Mouse (Mus musculus) kidney, postnatal 4 days (tissue): ENCODE results near the gene Nckap1.
A peak's percentile ranks its signal among the peaks of the same experiment; 100 is the strongest.

Experiments used
- DNase-seq, 2 experiments: peaks; one replicate each; pipeline ENCODE4 v3.0.0; 2021; ENCODE audit warnings: mixed read lengths in 2 of 2

The Nckap1 gene

GRCm38 (mm10) chr2:80581043-80581711, at the start of gene Nckap1:
Nckap1 (minus strand) TSS chr2:80581380.
- DNase-seq = peak; percentile 92 to 95

GRCm38 (mm10) chr2:80624523-80624922, 43.3 kb upstream of the Nckap1 start:
- DNase-seq = no peak

- DNase-seq = no peak
Measured at GRCm38 (mm10) chr2:80621921-80622320, 40.7 kb upstream of the Nckap1 start.

GRCm38 (mm10) chr2:80618991-80619390, 37.8 kb upstream of the Nckap1 start:
- no peak for DNase-seq

- peak; percentile 96 for DNase-seq
Measured at GRCm38 (mm10) chr2:80616854-80617737, 35.9 kb upstream of the Nckap1 start, which contains the start of the genes Dusp19 and Nup35. Dusp19 (plus strand) TSS chr2:80617045. Nup35 (plus strand) TSS chr2:80617236.

GRCm38 (mm10) chr2:80612796-80613195, 31.6 kb upstream of the Nckap1 start:
- DNase-seq = no peak

GRCm38 (mm10) chr2:80612286-80612685, 31.1 kb upstream of the Nckap1 start:
- no peak for DNase-seq

- no peak for DNase-seq
Measured at GRCm38 (mm10) chr2:80603771-80604426, 22.7 kb upstream of the Nckap1 start.

- no peak for DNase-seq
Measured at GRCm38 (mm10) chr2:80602756-80603155, 21.6 kb upstream of the Nckap1 start.

- no peak for DNase-seq
Measured at GRCm38 (mm10) chr2:80600611-80601010, 19.4 kb upstream of the Nckap1 start.

- DNase-seq = no peak
Measured at GRCm38 (mm10) chr2:80599850-80600249, 18.7 kb upstream of the Nckap1 start.

GRCm38 (mm10) chr2:80596960-80597359, 15.8 kb upstream of the Nckap1 start:
- DNase-seq = no peak

GRCm38 (mm10) chr2:80594215-80594918, 13.2 kb upstream of the Nckap1 start:
- no peak for DNase-seq

GRCm38 (mm10) chr2:80582356-80582755, 1.2 kb upstream of the Nckap1 start:
- DNase-seq = no peak

- no peak for DNase-seq
Measured at GRCm38 (mm10) chr2:80580311-80580961, 744 bp downstream of the Nckap1 start.

GRCm38 (mm10) chr2:80579253-80579891, 1.8 kb downstream of the Nckap1 start:
- no peak for DNase-seq

- no peak for DNase-seq
Measured at GRCm38 (mm10) chr2:80577286-80577685, 3.9 kb downstream of the Nckap1 start.

GRCm38 (mm10) chr2:80570656-80571055, 10.5 kb downstream of the Nckap1 start:
- no peak for DNase-seq

GRCm38 (mm10) chr2:80567411-80567810, 13.8 kb downstream of the Nckap1 start:
- no peak for DNase-seq

GRCm38 (mm10) chr2:80562253-80562652, 18.9 kb downstream of the Nckap1 start:
- no peak for DNase-seq

- DNase-seq = peak in 1 of 2 experiments; percentile 20
Measured at GRCm38 (mm10) chr2:80561478-80561877, 19.7 kb downstream of the Nckap1 start.

- DNase-seq = no peak
Measured at GRCm38 (mm10) chr2:80560773-80561172, 20.4 kb downstream of the Nckap1 start.
